Mouse (Mus musculus) spleen, adult 2 months (tissue): ENCODE data around the gene Ppbp.

ENCODE experiments used
- CTCF ChIP-seq: fragments of 200-500 bp; IDR thresholded peaks from 2 replicates; pipeline ENCODE4 v1.5.1; 2011; ENCODE audit warnings: mild to moderate bottlenecking, inconsistent platforms; ENCODE audit not compliant: insufficient read depth, insufficient read length, insufficient replicate concordance; ENCODE audit errors: extremely low read depth
- POLR2A ChIP-seq: fragments of 200-500 bp; IDR thresholded peaks from 2 replicates; pipeline ENCODE4 v1.6.1; 2011; ENCODE audit warnings: low read depth, low read length, inconsistent platforms

DNA sequence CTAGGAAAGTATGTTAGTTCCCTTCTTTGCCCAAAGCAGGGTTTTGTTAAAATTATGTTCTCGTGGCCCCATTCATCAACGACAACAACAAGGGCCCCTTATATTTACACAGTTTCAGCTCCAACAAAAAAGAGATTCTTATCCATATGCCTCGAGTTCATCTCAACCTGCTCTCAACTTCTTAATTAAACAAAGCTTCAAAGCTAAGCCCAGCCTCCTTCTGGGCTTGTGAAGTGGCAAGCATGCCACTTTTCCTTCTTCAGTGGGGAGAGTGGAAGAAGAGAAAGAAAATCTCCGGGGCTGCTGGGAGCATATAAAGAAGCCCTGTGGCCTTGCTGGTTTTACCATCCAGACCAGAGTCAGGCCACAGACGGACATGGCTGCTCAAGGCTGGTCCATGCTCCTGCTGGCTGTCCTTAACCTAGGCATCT lies 25.9 kb downstream of the Ppbp start, which contains the start of gene Cxcl15:
- TF ChIP-seq CTCF (no peak), POLR2A (no peak)
